Mouse (Mus musculus): ENCODE measurements around the gene Xpo4. TPM values are rescaled to one million over a fixed set of nuclear protein-coding genes. Genes with fewer than 3 reads are reported as not detected.
"Not testable (repeated sequence)": the region's sequence is repeated elsewhere in the genome, so short reads cannot be mapped to it uniquely, and the experiment has no call there.

Gene Xpo4
- 3.9 and 4.0 TPM in 2 replicates for polyA plus RNA-seq (2012; rRNA removed)

GRCm38 (mm10) chr14:57664822-57665627 is at the start of gene Xpo4:
TSS of gene Xpo4 (minus strand) at chr14:57665430.
- no peak for DNase-seq (ENCODE audit: low read depth)

GRCm38 (mm10) chr14:57712884-57713283 is 47.7 kb upstream of the Xpo4 start:
- DNase-seq (ENCODE audit: low read depth): no peak

- no peak for DNase-seq (ENCODE audit: low read depth)
Observed at GRCm38 (mm10) chr14:57711059-57711458, 45.8 kb upstream of the Xpo4 start.

GRCm38 (mm10) chr14:57709171-57709570 is 43.9 kb upstream of the Xpo4 start:
- DNase-seq (ENCODE audit: low read depth): no peak

GRCm38 (mm10) chr14:57708580-57708979 is 43.4 kb upstream of the Xpo4 start:
- no peak for DNase-seq (ENCODE audit: low read depth)

- DNase-seq (ENCODE audit: low read depth): no peak
Observed at GRCm38 (mm10) chr14:57707100-57707893, 42.1 kb upstream of the Xpo4 start.

- no peak for DNase-seq (ENCODE audit: low read depth)
Observed at GRCm38 (mm10) chr14:57706760-57707099, 41.5 kb upstream of the Xpo4 start.

GRCm38 (mm10) chr14:57705759-57706158 is 40.5 kb upstream of the Xpo4 start:
- no peak for DNase-seq (ENCODE audit: low read depth)

- DNase-seq (ENCODE audit: low read depth): no peak
Observed at GRCm38 (mm10) chr14:57705075-57705474, 39.8 kb upstream of the Xpo4 start.

- DNase-seq (ENCODE audit: low read depth): peak; percentile 52
Observed at GRCm38 (mm10) chr14:57701915-57702477, 36.8 kb upstream of the Xpo4 start.

- no peak for DNase-seq (ENCODE audit: low read depth)
Observed at GRCm38 (mm10) chr14:57699461-57699970, 34.3 kb upstream of the Xpo4 start.

GRCm38 (mm10) chr14:57699016-57699415 is 33.8 kb upstream of the Xpo4 start:
- DNase-seq (ENCODE audit: low read depth): no peak

GRCm38 (mm10) chr14:57696066-57696465 is 30.8 kb upstream of the Xpo4 start:
- no peak for DNase-seq (ENCODE audit: low read depth)

GRCm38 (mm10) chr14:57695550-57695949 is 30.3 kb upstream of the Xpo4 start:
- no peak for DNase-seq (ENCODE audit: low read depth)

GRCm38 (mm10) chr14:57694246-57694645 is 29.0 kb upstream of the Xpo4 start:
- no peak for DNase-seq (ENCODE audit: low read depth)

- DNase-seq (ENCODE audit: low read depth): no peak
Observed at GRCm38 (mm10) chr14:57692517-57693130, 27.4 kb upstream of the Xpo4 start.

GRCm38 (mm10) chr14:57691316-57691715 is 26.1 kb upstream of the Xpo4 start:
- no peak for DNase-seq (ENCODE audit: low read depth)

- no peak for DNase-seq (ENCODE audit: low read depth)
Observed at GRCm38 (mm10) chr14:57690681-57691080, 25.5 kb upstream of the Xpo4 start.

GRCm38 (mm10) chr14:57688066-57688465 is 22.8 kb upstream of the Xpo4 start:
- DNase-seq (ENCODE audit: low read depth): not testable (repeated sequence)

GRCm38 (mm10) chr14:57687441-57687840 is 22.2 kb upstream of the Xpo4 start:
- DNase-seq (ENCODE audit: low read depth): no peak

- no peak for DNase-seq (ENCODE audit: low read depth)
Observed at GRCm38 (mm10) chr14:57686647-57687046, 21.4 kb upstream of the Xpo4 start.

GRCm38 (mm10) chr14:57684579-57684978 is 19.3 kb upstream of the Xpo4 start:
- no peak for DNase-seq (ENCODE audit: low read depth)

Measured in gonadal fat pad, adult 2 months (tissue).